Mouse (Mus musculus): ENCODE data around the gene Zfx.

DNA sequence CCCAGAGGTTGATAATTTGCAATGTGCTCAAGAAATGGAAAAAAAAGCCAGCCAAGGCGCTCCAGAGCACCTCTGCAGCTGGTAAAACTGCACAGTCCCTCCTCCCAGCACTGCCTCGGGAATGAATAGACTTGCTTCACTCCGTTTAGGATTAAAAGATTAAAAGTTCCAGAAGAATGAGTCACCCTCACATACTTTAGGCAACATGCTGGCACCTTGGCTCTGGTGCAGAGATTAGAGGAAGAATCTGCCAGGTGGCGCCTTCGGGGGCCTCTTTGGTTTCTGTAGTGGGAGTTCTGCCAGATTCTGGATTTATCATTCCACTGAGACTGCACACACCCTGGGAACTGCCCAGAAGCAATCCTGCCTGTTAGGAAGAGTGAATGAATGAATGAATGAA is 75.5 kb downstream of the Zfx start:
- no peak for TF ChIP-seq EP300 (IDR thresholded peaks at IDR 0.05; ENCODE audit: low read depth in 1 of 2, low read length in 2 of 2)
- no peak for TF ChIP-seq CTCF (IDR thresholded peaks at IDR 0.05 in 2 of 3, conservative IDR thresholded peaks at IDR 0.05 in 1 of 3; ENCODE audit: control insufficient read depth in 1 of 3, insufficient read depth in 1 of 3, low read depth in 2 of 3, low read length in 3 of 3, poor library complexity in 1 of 3, severe bottlenecking in 1 of 3)
- TF ChIP-seq BHLHE40 (IDR thresholded peaks at IDR 0.05; ENCODE audit: borderline replicate concordance, low read depth, low read length) = no peak
- no peak for TF ChIP-seq TCF12 (IDR thresholded peaks at IDR 0.05; ENCODE audit: low read depth, low read length)
- no peak for TF ChIP-seq MAFK (IDR thresholded peaks at IDR 0.05; ENCODE audit: borderline replicate concordance, low read depth, low read length)
- no peak for TF ChIP-seq POLR2AphosphoS5 (IDR thresholded peaks at IDR 0.05; ENCODE audit: borderline replicate concordance, low read depth, low read length)
- no peak for TF ChIP-seq TAL1 (IDR thresholded peaks at IDR 0.05; ENCODE audit: low read length)
- TF ChIP-seq ELF1 (IDR thresholded peaks at IDR 0.05; ENCODE audit: low read depth, low read length) = no peak
- TF ChIP-seq NELFE (IDR thresholded peaks at IDR 0.05; ENCODE audit: low read depth, low read length) = no peak
- TF ChIP-seq TBP (IDR thresholded peaks at IDR 0.05; ENCODE audit: low read depth, low read length) = no peak
- TF ChIP-seq MYC (IDR thresholded peaks at IDR 0.05; ENCODE audit: low read depth, low read length) = no peak

All from MEL (cell line).